Mouse (Mus musculus): ENCODE measurements at regions not wholly inside any gene's neighbourhood (a gene's known extent, or its start where the extent isn't known, plus 50 kb on each side); places are given as distances from the start of the nearest gene placed in this dataset.

GRCm38 (mm10) chr7:113156861-113157747 is 50.2 kb upstream of the Arntl start:
- in situ Hi-C loops (cut with MboI) = no loop called here
